Mouse (Mus musculus) forebrain, embryonic 15.5 days (tissue): ENCODE measurements around the gene Stxbp6. TPM values are rescaled to one million over a fixed set of nuclear protein-coding genes. Genes with fewer than 3 reads are reported as not detected.
A peak's percentile ranks its signal among the peaks of the same experiment; 100 is the strongest.

Experiments used
- ATAC-seq: fragments of 200-750 bp; cut with Nextera tagmentation; replicated peaks from 2 replicates; pipeline ENCODE4 v1.8.0; 2017; ENCODE audit warnings: mild to moderate bottlenecking, moderate TSS enrichment, moderate library complexity
- H3K27ac ChIP-seq: fragments of 300-500 bp; sonication (generic); replicated peaks from 2 replicates; pipeline ENCODE4 v1.5.1; 2015; ENCODE audit warnings: mild to moderate bottlenecking, inconsistent platforms
- H3K27me3 ChIP-seq: fragments of 300-500 bp; sonication (generic); 2 replicates; pipeline ENCODE4 v1.6.1; 2015; ENCODE audit warnings: inconsistent platforms
- H3K36me3 ChIP-seq: fragments of 300-500 bp; sonication (generic); 2 replicates; pipeline ENCODE4 v1.6.1; 2015; ENCODE audit warnings: mild to moderate bottlenecking, inconsistent platforms
- H3K4me1 ChIP-seq: fragments of 300-500 bp; sonication (generic); 2 replicates; pipeline ENCODE4 v1.6.1; 2015; ENCODE audit warnings: inconsistent platforms
- H3K4me2 ChIP-seq: fragments of 300-500 bp; sonication (generic); replicated peaks from 2 replicates; pipeline ENCODE4 v1.6.1; 2015; ENCODE audit warnings: mild to moderate bottlenecking, inconsistent platforms
- H3K4me3 ChIP-seq: fragments of 300-500 bp; sonication (generic); 2 replicates; pipeline ENCODE4 v1.5.1; 2015; ENCODE audit warnings: mild to moderate bottlenecking, inconsistent platforms
- H3K9ac ChIP-seq: fragments of 300-500 bp; sonication (generic); replicated peaks from 2 replicates; pipeline ENCODE4 v1.6.1; 2015; ENCODE audit warnings: mild to moderate bottlenecking, inconsistent platforms
- H3K9me3 ChIP-seq: fragments of 300-500 bp; sonication (generic); 2 replicates; pipeline ENCODE4 v1.6.1; 2016; ENCODE audit warnings: inconsistent platforms
- WGBS: fragments of 180-500 bp; shearing (Covaris S2); methylation state at CpG from one replicate; pipeline ENCODE4 v1.1.7; 2015; ENCODE audit warnings: mixed read lengths; 5-methylcytosine and 5-hydroxymethylcytosine counted together
- polyA plus RNA-seq: library from polyadenylated mRNA; unstranded; fragments of >200 nt; fragmentation: Nextera tagmentation; extraction: Ambion mirVana; gene quantifications from 2 replicates; pipeline ENCODE4 v1.2.1, GENCODE M21; 2015

Gene Stxbp6
- polyA plus RNA-seq, 1 experiment from 2014 or later = 11.8 TPM

DNA sequence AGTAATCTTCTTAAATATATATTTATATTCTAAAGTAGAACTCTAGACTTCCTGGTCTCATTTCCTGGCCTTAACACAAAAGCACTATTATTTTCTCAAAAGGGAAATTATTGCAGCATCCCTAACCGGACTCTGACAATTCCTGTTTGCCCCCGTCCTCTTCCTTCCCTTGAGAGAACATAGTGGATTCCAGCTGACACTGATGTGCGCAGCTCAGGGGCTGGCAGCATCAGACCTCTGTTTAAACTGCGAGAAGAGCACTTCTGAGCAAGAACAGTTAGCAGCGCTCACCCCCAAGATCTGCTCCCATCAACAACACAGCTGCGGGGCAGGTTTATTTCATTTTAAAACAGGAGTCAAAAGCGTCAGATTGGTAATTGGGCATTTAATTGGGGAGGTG, 142.8 kb downstream of the Stxbp6 start:
- Histone ChIP-seq H3K9ac (no peak overlapping the region), H3K4me1 (no peaks in the 10 kb centered on the region), H3K36me3 (no peaks in the 10 kb centered on the region), H3K27me3 (no peaks in the 10 kb centered on the region), H3K4me3 (no peak overlapping the region), H3K9me3 (no peaks in the 10 kb centered on the region), H3K4me2 (no peak overlapping the region), H3K27ac (no peak overlapping the region)
- 83% methylated on average over 7 of the region's 7 CpGs for WGBS
- no peak for ATAC-seq

DNA sequence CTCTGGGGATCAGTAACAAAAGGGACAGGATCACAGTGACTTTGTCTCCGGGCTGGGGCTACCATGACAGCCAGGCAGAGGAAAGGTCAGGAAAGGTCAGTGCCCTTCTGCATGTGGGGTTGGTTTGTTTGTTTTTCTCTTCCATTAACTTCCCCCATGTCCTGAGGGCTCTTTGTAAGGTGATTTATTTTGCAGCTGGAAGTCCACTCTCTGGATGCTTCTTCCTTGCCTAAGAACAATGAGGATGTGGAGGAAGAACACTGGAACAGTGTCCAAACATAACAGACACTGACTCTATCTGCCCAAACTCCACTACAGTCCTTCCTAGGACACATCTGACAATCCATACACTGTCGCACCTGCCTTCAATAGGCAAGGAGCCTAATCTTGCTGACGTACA, 146.1 kb downstream of the Stxbp6 start:
- WGBS = 54% methylated on average over 3 of the region's 3 CpGs
- ATAC-seq = no peak
- Histone ChIP-seq H3K9ac (no peak overlapping the region), H3K4me1 (no peaks in the 10 kb centered on the region), H3K9me3 (no peaks in the 10 kb centered on the region), H3K4me3 (no peak overlapping the region), H3K36me3 (no peaks in the 10 kb centered on the region), H3K27ac (no peak overlapping the region), H3K27me3 (no peaks in the 10 kb centered on the region), H3K4me2 (no peak overlapping the region)

DNA sequence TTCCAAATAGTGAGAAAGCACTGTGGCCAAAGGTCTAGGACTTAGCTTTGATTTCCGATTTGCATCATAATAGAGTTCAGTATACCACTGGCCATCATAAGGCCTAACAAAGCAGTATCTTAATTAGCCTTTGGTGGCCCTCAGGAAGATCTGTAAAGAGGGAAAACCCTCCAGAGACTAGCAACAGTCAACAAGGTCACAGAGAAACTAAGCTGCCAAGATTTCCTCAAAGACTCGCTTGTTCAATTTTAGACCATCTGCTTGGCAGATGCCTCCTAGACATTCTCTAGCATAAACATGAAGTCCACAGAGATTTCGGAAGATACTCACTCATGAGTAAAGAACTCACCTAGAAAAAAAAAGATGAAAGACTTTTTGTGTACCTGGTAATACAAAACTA, 148.6 kb downstream of the Stxbp6 start:
- no peak overlapping the region for H3K4me3 ChIP-seq
- H3K27ac ChIP-seq = no peak overlapping the region
- WGBS = 62% methylated on average over 3 of the region's 3 CpGs
- no peaks in the 10 kb centered on the region for H3K27me3 ChIP-seq
- ATAC-seq = no peak
- no peaks in the 10 kb centered on the region for H3K36me3 ChIP-seq
- H3K9me3 ChIP-seq = no peaks in the 10 kb centered on the region
- no peaks in the 10 kb centered on the region for H3K4me1 ChIP-seq
- H3K9ac ChIP-seq = no peak overlapping the region
- H3K4me2 ChIP-seq = no peak overlapping the region

DNA sequence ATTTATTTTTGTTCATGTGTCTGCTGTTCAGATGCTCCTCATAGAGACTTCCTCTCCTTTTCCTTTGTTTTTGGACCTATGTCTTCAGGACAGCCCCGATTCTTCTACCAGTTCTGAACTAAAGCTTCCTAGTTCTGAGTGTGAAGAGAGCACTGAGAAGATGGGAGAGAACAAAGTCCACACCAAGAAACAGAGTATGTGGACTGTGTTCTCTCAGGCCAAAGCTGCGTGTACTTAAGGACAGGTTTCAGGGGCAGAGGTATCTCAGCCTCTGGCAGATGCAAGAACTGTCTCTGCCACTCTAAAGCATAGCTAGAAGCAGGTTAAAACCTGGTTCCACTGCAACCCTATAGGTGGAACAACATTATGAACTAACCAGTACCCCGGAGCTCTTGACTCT, 151.2 kb downstream of the Stxbp6 start:
- Histone ChIP-seq H3K36me3 (no peaks in the 10 kb centered on the region), H3K4me1 (no peaks in the 10 kb centered on the region), H3K27me3 (no peaks in the 10 kb centered on the region), H3K27ac (no peak overlapping the region), H3K4me3 (no peak overlapping the region), H3K9me3 (no peaks in the 10 kb centered on the region), H3K9ac (no peak overlapping the region), H3K4me2 (no peak overlapping the region)
- no peak for ATAC-seq
- 94% methylated on average over 3 of the region's 3 CpGs for WGBS

DNA sequence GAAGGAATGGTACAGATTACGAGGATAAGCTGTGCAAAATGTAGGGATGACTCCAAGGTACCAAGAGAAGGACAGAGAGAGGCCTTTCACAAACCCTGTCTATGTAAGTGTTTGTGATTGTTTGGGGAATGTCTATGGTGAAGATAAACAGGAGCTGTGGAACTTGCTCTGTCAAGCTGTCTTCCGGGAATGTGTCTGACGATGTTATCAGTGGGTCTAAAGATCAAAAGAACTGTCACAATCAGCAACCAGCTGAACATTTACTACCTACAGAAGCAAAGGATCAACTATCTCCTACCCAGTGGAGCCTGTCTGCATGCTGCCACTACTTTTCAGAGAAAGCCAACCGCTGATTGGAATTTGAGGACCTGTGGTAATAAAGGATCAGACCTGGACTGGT, 152.3 kb downstream of the Stxbp6 start:
- no peaks in the 10 kb centered on the region for H3K27me3 ChIP-seq
- no peak overlapping the region for H3K9ac ChIP-seq
- ATAC-seq = no peak
- H3K36me3 ChIP-seq = no peaks in the 10 kb centered on the region
- no peak overlapping the region for H3K4me2 ChIP-seq
- H3K9me3 ChIP-seq = no peaks in the 10 kb centered on the region
- H3K27ac ChIP-seq = no peak overlapping the region
- no peak overlapping the region for H3K4me3 ChIP-seq
- 90% methylated on average over 4 of the region's 4 CpGs for WGBS
- H3K4me1 ChIP-seq = no peaks in the 10 kb centered on the region

DNA sequence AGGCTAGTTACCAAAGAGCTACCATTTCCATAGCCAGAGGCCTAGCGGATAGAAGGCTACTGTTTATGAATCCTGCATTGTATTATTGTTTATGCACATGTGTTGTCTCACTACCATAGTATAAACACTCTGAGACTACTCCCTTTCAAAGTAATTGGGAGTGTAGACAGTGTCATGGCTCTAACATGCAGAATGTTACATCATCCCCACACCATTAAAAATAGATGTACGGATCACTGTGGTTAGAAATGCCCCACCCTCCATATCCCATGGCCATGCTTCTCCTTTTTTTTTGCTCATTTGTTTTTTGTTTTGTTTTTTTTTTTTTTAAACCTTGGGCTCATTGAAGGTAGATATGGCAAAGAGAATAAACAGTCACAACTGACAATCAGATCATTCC, 154.9 kb downstream of the Stxbp6 start:
- Histone ChIP-seq H3K4me1 (no peaks in the 10 kb centered on the region), H3K27me3 (no peaks in the 10 kb centered on the region), H3K9me3 (no peaks in the 10 kb centered on the region), H3K27ac (no peak overlapping the region), H3K9ac (no peak overlapping the region), H3K4me3 (no peak overlapping the region), H3K4me2 (no peak overlapping the region), H3K36me3 (no peaks in the 10 kb centered on the region)
- 94% methylated on average over 2 of the region's 2 CpGs for WGBS
- no peak for ATAC-seq

DNA sequence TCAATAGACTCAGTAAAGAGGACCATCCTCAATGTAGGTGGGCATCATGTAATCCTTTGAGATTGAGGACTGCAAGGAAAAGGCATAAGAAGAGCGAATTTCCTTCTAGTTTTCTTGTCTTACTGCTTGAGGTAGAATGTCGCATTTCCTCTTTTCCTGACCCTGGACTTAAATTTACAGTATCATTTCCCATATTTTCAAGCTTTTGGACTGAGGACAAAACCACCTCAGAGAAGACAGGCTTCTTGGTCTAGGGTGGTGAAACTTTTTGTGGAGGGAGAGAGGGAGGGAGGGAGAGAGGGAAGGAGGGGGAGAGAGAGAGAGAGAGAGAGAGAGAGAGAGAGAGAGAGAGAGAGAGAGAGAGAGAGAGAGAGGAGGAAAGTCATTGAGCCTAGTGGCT, 155.6 kb downstream of the Stxbp6 start:
- Histone ChIP-seq H3K4me3 (no peak overlapping the region), H3K27ac (no peak overlapping the region), H3K27me3 (no peaks in the 10 kb centered on the region), H3K4me2 (no peak overlapping the region), H3K36me3 (no peaks in the 10 kb centered on the region), H3K9ac (no peak overlapping the region), H3K4me1 (no peaks in the 10 kb centered on the region), H3K9me3 (no peaks in the 10 kb centered on the region)
- ATAC-seq = no peak
- 97% methylated on average over 2 of the region's 2 CpGs for WGBS

DNA sequence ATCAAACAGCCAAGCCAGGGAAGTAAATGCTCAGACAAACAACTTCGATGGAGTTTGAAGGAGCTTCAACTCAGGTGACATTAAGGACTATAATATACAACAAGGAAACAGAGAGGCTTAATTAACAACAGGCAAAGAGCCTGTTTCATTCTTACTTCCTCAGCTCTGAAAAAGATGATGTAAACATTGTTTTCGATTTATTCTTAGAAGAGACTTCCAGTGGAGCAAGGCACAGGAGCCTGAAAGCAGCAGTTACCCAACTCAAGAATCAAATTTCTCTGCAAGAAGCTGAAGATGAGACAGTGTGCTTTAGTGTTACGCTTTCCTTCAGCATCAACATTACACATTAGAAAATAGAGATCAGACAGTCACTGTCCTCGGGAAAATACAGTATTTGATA, 160.7 kb downstream of the Stxbp6 start:
- H3K36me3 ChIP-seq = no peaks in the 10 kb centered on the region
- H3K9me3 ChIP-seq = no peaks in the 10 kb centered on the region
- no peaks in the 10 kb centered on the region for H3K27me3 ChIP-seq
- H3K9ac ChIP-seq = no peak overlapping the region
- H3K27ac ChIP-seq = no peak overlapping the region
- WGBS = 91% methylated on average over 4 of the region's 4 CpGs
- no peak overlapping the region for H3K4me3 ChIP-seq
- no peak overlapping the region for H3K4me2 ChIP-seq
- no peak for ATAC-seq
- H3K4me1 ChIP-seq = no peaks in the 10 kb centered on the region

DNA sequence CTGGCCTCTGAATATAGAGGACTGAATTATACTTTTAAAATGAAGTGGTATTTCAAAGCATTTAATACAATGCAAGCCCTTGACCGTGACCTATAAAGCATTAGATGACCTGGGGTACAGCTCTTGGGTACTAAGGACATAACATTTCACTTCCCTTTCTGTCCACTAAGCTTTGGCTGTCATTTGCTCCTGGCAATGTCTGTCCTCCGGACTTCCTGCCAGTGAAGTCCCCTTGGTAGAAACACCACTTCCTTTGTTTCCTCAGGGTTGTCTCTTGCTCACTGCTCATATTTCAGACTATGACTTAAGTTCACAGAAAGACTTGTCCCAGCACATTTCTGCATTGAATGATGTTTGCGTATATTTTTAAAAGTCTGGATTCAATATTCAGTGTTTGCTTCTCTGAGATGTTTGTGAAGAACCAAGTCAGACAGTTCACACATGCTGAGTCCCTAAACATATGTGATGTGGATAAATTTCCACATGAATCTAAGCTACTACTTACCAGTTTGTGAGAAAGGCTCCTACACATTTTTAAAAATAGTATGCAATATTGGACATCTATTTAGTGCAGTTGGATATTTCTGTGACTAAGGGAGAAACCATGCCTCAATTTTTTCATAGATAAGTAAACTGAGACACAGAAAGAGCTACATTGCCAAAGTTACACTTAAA, 166.3 kb downstream of the Stxbp6 start:
- H3K4me2 ChIP-seq = no peak overlapping the region
- H3K27ac ChIP-seq = no peak overlapping the region
- no peak for ATAC-seq
- no peaks in the 10 kb centered on the region for H3K9me3 ChIP-seq
- H3K4me3 ChIP-seq = no peak overlapping the region
- no peak overlapping the region for H3K9ac ChIP-seq
- H3K36me3 ChIP-seq = no peaks in the 10 kb centered on the region
- no peaks in the 10 kb centered on the region for H3K27me3 ChIP-seq
- no peaks in the 10 kb centered on the region for H3K4me1 ChIP-seq
- 82% methylated on average over 3 of the region's 3 CpGs for WGBS

DNA sequence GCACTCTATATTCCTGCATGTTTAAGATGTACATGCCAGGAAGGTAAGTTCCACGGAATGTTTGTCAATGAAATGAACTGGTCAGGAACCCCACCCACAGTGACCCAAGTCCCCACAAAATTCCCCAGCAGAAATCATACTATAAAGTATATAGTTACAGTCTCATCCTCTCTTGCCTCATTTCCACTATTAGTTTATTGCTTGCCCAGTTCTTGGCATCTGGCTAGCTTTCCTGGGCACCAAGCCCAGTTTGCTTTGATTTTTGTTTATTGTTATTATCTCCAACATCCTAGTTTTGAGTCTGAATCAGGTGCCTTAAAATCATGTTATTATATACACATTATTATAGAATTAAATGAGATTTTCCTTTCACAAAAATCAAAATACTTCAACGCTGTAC, 168.5 kb downstream of the Stxbp6 start:
- H3K4me1 ChIP-seq = no peaks in the 10 kb centered on the region
- ATAC-seq = no peak
- WGBS = 81% methylated on average over 2 of the region's 2 CpGs

DNA sequence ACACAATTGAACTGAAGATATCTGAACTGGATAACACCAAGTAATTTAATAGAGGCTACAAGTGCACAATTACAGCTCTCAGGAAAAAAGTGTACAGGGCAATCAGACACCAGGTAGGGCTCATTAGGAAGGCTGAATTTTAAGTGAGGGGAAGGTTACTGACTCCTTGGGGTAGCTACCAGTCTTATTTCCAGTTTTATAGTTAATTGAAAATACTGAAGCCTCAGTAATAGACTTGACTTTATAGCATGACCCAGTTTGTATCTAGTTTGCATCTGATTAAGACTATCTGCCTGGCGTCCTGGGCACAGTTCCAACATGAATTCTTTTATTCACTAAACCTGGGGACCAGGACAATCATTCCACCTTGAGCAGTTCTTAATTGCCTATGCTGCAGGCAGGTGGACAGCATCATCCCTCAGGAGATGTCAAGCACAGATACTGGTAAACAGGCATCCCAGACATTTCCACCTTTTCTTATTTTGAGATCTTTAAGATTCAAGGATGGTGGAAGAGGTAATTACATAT, 171.2 kb downstream of the Stxbp6 start:
- no peak for ATAC-seq
- H3K4me2 ChIP-seq = no peak overlapping the region
- no peaks in the 10 kb centered on the region for H3K4me1 ChIP-seq
- no peaks in the 10 kb centered on the region for H3K36me3 ChIP-seq
- no peak overlapping the region for H3K27ac ChIP-seq
- H3K9ac ChIP-seq = no peak overlapping the region
- 39% methylated on average over 1 of the region's 1 CpGs for WGBS
- H3K27me3 ChIP-seq = no peaks in the 10 kb centered on the region
- no peak overlapping the region for H3K4me3 ChIP-seq
- no peaks in the 10 kb centered on the region for H3K9me3 ChIP-seq

More for the DNA sequence above, 168.5 kb downstream of the Stxbp6 start:
- H3K4me2 ChIP-seq = no peak overlapping the region
- no peak overlapping the region for H3K9ac ChIP-seq
- H3K27me3 ChIP-seq = no peaks in the 10 kb centered on the region
- H3K27ac ChIP-seq = no peak overlapping the region
- no peaks in the 10 kb centered on the region for H3K36me3 ChIP-seq
- H3K9me3 ChIP-seq = no peaks in the 10 kb centered on the region
- no peak overlapping the region for H3K4me3 ChIP-seq

DNA sequence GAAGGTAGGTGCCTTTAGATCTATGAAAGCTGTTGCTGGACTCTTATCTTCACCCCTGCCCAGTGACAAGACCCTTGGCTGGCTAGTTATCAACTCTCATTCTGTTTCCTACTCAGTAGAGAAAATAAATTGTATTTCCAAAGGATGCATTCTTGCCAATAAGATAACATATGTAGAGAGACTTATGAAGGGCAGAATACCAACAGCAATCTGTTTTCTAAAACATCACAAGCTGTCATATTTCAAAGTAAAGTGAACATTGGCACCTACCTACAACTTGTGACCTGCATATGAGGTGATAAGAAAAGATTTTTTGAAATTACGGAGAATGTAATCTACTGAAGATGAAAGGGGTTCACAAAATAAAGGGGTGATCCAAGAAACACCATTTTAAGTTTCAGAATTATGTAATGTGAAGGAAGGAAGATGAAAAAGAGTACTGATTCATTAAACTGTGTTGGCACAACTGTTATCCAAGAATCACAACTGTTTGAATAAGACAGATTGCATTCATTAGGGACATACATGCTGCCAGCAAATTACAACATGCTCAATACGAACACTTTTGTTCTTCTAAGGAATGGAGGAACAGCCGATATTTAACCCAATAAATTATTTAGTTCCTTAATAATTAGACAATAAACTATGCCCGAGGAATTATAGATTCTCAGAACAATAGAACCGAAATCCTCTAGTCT, 175.2 kb downstream of the Stxbp6 start:
- Histone ChIP-seq H3K4me2 (no peak overlapping the region), H3K27me3 (no peaks in the 10 kb centered on the region), H3K27ac (no peak overlapping the region), H3K4me3 (no peak overlapping the region), H3K4me1 (no peaks in the 10 kb centered on the region), H3K9me3 (no peaks in the 10 kb centered on the region), H3K9ac (no peak overlapping the region), H3K36me3 (no peaks in the 10 kb centered on the region)
- 64% methylated on average over 5 of the region's 5 CpGs for WGBS
- peak; percentile 73 for ATAC-seq

DNA sequence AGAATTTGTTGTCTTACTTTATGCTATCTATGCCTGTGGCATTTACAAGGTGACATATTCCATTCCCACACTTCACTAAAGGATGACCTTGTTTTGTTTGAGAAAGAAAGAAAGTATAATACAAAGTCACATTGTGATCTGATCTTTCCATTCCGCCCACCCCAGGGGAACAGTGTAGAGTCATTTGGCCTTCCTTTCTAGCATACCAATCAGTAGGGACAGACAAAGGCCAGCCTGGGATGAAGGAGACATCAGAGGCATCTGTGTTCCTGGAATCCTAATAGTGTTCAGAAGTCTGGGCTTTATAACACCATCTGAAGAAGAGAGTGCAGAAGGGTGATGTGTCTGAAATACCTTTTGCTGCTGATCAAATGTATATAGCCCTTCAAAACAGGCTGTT, 178.0 kb downstream of the Stxbp6 start:
- no peak for ATAC-seq
- no peak overlapping the region for H3K27ac ChIP-seq
- H3K36me3 ChIP-seq = no peaks in the 10 kb centered on the region
- WGBS = 92% methylated on average over 1 of the region's 1 CpGs
- H3K27me3 ChIP-seq = no peaks in the 10 kb centered on the region
- H3K9me3 ChIP-seq = no peaks in the 10 kb centered on the region
- H3K4me1 ChIP-seq = no peaks in the 10 kb centered on the region
- H3K4me3 ChIP-seq = no peak overlapping the region
- no peak overlapping the region for H3K4me2 ChIP-seq
- no peak overlapping the region for H3K9ac ChIP-seq
